Mouse (Mus musculus) MEL (cell line): ENCODE measurements around the gene Vmn2r98. TPM values are rescaled to one million over a fixed set of nuclear protein-coding genes. Genes with fewer than 3 reads are reported as not detected.
"Not testable (repeated sequence)": the region's sequence is repeated elsewhere in the genome, so short reads cannot be mapped to it uniquely, and the experiment has no call there.

ENCODE experiments used
- DNase-seq: peaks from one replicate; pipeline ENCODE4 v3.0.0; 2011; ENCODE audit warnings: low read depth, low spot score
- H3K27ac ChIP-seq: 2 replicates; pipeline ENCODE4 v1.5.1; 2012; ENCODE audit warnings: low read depth, mild to moderate bottlenecking, control low read depth, low read length, moderate library complexity; ENCODE audit not compliant: control insufficient read depth
- H3K27me3 ChIP-seq, 2 experiments: fragments of 150-350 bp in 1 of 2; sonication (generic) in 1 of 2; 2 replicates each; pipeline ENCODE4 v1.6.1; 2012; ENCODE audit warnings: low read length in 2 of 2, mild to moderate bottlenecking in 2 of 2, improper control_type of control experiment in 1 of 2, moderate library complexity in 1 of 2; ENCODE audit not compliant: insufficient read depth in 2 of 2, control insufficient read depth in 1 of 2
- H3K36me3 ChIP-seq, 2 experiments: 2 replicates each; pipeline ENCODE4 v1.6.1; 2012 to 2014; ENCODE audit warnings: low read length in 2 of 2, improper control_type of control experiment in 1 of 2, inconsistent platforms in 1 of 2, mild to moderate bottlenecking in 1 of 2; ENCODE audit not compliant: insufficient read depth in 2 of 2, control insufficient read depth in 1 of 2
- H3K4me1 ChIP-seq, 2 experiments: fragments of 150-350 bp in 1 of 2; sonication (generic) in 1 of 2; 2 replicates each; pipeline ENCODE4 v1.6.1; 2012; ENCODE audit warnings: low read length in 2 of 2, improper control_type of control experiment in 1 of 2, mild to moderate bottlenecking in 1 of 2; ENCODE audit not compliant: insufficient read depth in 2 of 2, control insufficient read depth in 1 of 2
- H3K4me3 ChIP-seq, 2 experiments: fragments of 150-350 bp in 1 of 2; sonication (generic) in 1 of 2; 2 replicates each; pipeline ENCODE4 v1.5.1; 2012; ENCODE audit warnings: low read depth in 2 of 2, low read length in 2 of 2, mild to moderate bottlenecking in 2 of 2, moderate library complexity in 2 of 2, control low read depth in 1 of 2, improper control_type of control experiment in 1 of 2; ENCODE audit not compliant: control insufficient read depth in 1 of 2, insufficient read depth in 1 of 2
- H3K79me2 ChIP-seq: 2 replicates; pipeline ENCODE4 v1.6.1; 2012; ENCODE audit warnings: mild to moderate bottlenecking, low read length, moderate library complexity; ENCODE audit not compliant: control insufficient read depth, poor library complexity, insufficient read depth
- H3K9ac ChIP-seq: 2 replicates; pipeline ENCODE4 v1.6.1; 2012; ENCODE audit warnings: low read depth, mild to moderate bottlenecking, control low read depth, low read length, moderate library complexity; ENCODE audit not compliant: control insufficient read depth, poor library complexity, severe bottlenecking
- H3K9me3 ChIP-seq: fragments of 150-350 bp; sonication (generic); replicated peaks from 2 replicates; pipeline ENCODE4 v1.6.1; 2012; ENCODE audit warnings: mild to moderate bottlenecking, low read length, improper control_type of control experiment, moderate library complexity; ENCODE audit not compliant: insufficient read depth
- BHLHE40 ChIP-seq: IDR thresholded peaks from 2 replicates; pipeline ENCODE4 v1.6.1; 2012; ENCODE audit warnings: low read depth, mild to moderate bottlenecking, inconsistent platforms, low read length, improper control_type of control experiment, borderline replicate concordance
- CHD1 ChIP-seq: IDR thresholded peaks from 2 replicates; pipeline ENCODE4 v1.6.1; 2012; ENCODE audit warnings: low read depth, mild to moderate bottlenecking, inconsistent platforms, low read length, improper control_type of control experiment
- CHD2 ChIP-seq: IDR thresholded peaks from 2 replicates; pipeline ENCODE4 v1.6.1; 2011; ENCODE audit warnings: low read length, improper control_type of control experiment
- CTCF ChIP-seq, 3 experiments: IDR thresholded peaks in 2 of 3; conservative IDR thresholded peaks in 1 of 3; 2 replicates each; pipeline ENCODE4 v1.5.1; 2011 to 2012; ENCODE audit warnings: low read length in 3 of 3, low read depth in 2 of 3, mild to moderate bottlenecking in 2 of 3, improper control_type of control experiment in 1 of 3, inconsistent platforms in 1 of 3, mixed read lengths in 1 of 3, moderate library complexity in 1 of 3; ENCODE audit not compliant: control insufficient read depth in 1 of 3, insufficient read depth in 1 of 3, poor library complexity in 1 of 3, severe bottlenecking in 1 of 3
- ELF1 ChIP-seq: IDR thresholded peaks from 2 replicates; pipeline ENCODE4 v1.6.1; 2014; ENCODE audit warnings: low read depth, mild to moderate bottlenecking, inconsistent platforms, low read length, improper control_type of control experiment, moderate library complexity
- EP300 ChIP-seq, 2 experiments: IDR thresholded peaks; 2 replicates each; pipeline ENCODE4 v1.6.1; 2011; ENCODE audit warnings: improper control_type of control experiment in 2 of 2, low read length in 2 of 2, low read depth in 1 of 2, mild to moderate bottlenecking in 1 of 2
- ETS1 ChIP-seq: IDR thresholded peaks from 2 replicates; pipeline ENCODE4 v1.6.1; 2012; ENCODE audit warnings: low read depth, mild to moderate bottlenecking, inconsistent platforms, low read length, improper control_type of control experiment, moderate library complexity
- GATA1 ChIP-seq: IDR thresholded peaks from 2 replicates; pipeline ENCODE4 v1.6.1; 2011; ENCODE audit warnings: low read depth, low read length, improper control_type of control experiment
- MAZ ChIP-seq: IDR thresholded peaks from 2 replicates; pipeline ENCODE4 v1.6.1; 2012; ENCODE audit warnings: low read depth, mild to moderate bottlenecking, inconsistent platforms, low read length, improper control_type of control experiment
- MEF2A ChIP-seq: IDR thresholded peaks from 2 replicates; pipeline ENCODE4 v1.6.1; 2014; ENCODE audit warnings: low read depth, mild to moderate bottlenecking, inconsistent platforms, low read length, improper control_type of control experiment; ENCODE audit not compliant: poor library complexity, insufficient replicate concordance, severe bottlenecking; ENCODE audit errors: extremely low read depth
- POLR2A ChIP-seq, 2 experiments: IDR thresholded peaks; 2 replicates each; pipeline ENCODE4 v1.6.1; 2011 to 2012; ENCODE audit warnings: low read length in 2 of 2, mild to moderate bottlenecking in 2 of 2, control low read depth in 1 of 2, improper control_type of control experiment in 1 of 2, low read depth in 1 of 2, moderate library complexity in 1 of 2; ENCODE audit not compliant: control insufficient read depth in 1 of 2, insufficient read depth in 1 of 2, poor library complexity in 1 of 2
- RAD21 ChIP-seq: IDR thresholded peaks from 2 replicates; pipeline ENCODE4 v1.6.1; 2011; ENCODE audit warnings: mild to moderate bottlenecking, low read depth, low read length, improper control_type of control experiment
- UBTF ChIP-seq: IDR thresholded peaks from 2 replicates; pipeline ENCODE4 v1.6.1; 2012; ENCODE audit warnings: low read depth, mild to moderate bottlenecking, inconsistent platforms, low read length, improper control_type of control experiment, moderate library complexity, borderline replicate concordance; ENCODE audit not compliant: insufficient read depth
- ZC3H11A ChIP-seq: IDR thresholded peaks from 2 replicates; pipeline ENCODE4 v1.6.1; 2012; ENCODE audit warnings: low read depth, mild to moderate bottlenecking, inconsistent platforms, low read length, improper control_type of control experiment
- ZNF384 ChIP-seq: IDR thresholded peaks from 2 replicates; pipeline ENCODE4 v1.6.1; 2012; ENCODE audit warnings: low read depth, mild to moderate bottlenecking, inconsistent platforms, low read length, improper control_type of control experiment
- polyA plus RNA-seq, 2 experiments: library from polyadenylated mRNA; stranded (reverse) in 1 of 2; unstranded in 1 of 2; fragments of >175 nt in 1 of 2; fragments of >200 nt in 1 of 2; gene quantifications; 2 replicates each; pipeline versions ENCODE4 v1.2.1 to v1.2.4; 2012; ENCODE audit warnings: low replicate concordance in 2 of 2, low read depth in 1 of 2; ENCODE audit not compliant: insufficient read length in 2 of 2, insufficient read depth in 1 of 2, missing spikeins in 1 of 2
- total RNA-seq: library from RNA; depleted of rRNA; stranded (reverse); fragments of 300-350 nt; gene quantifications from 2 replicates; pipeline ENCODE4 v1.2.3, GENCODE M21; 2012; rRNA removed

Vmn2r98 gene
- total RNA-seq = not detected in 2 replicates
- not detected for polyA plus RNA-seq

DNA sequence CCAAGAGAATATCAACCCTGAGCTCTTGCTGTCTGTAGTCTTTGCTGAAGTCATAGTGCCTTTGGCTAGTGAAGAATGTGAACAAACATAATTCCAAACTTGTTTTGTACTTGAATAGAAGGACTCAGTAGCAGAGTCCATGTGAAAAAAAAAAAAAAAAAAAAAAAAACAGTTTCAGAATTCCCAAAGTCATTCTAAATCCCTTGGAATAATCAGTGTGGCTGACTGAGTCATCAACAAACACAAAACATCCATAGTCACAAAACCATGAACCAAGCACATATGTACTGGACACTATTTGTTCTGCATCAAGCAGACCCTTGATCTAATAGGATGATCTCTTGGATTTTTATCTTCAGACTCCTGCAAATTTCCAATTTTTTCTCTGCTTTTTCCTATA, at the start of gene Vmn2r98:
Gene Vmn2r98 (plus strand): TSS at position 301 of the 400 bp plus-strand sequence.
- not testable (repeated sequence) for H3K27ac ChIP-seq, DNase-seq, H3K36me3 ChIP-seq, H3K9me3 ChIP-seq, H3K27me3 ChIP-seq, H3K4me3 ChIP-seq, H3K9ac ChIP-seq, H3K4me1 ChIP-seq, H3K79me2 ChIP-seq

GRCm38 (mm10) chr17:19031441-19031840, 21.8 kb upstream of the Vmn2r98 start:
- not testable (repeated sequence) for H3K4me3 ChIP-seq, DNase-seq, H3K36me3 ChIP-seq, H3K9me3 ChIP-seq, H3K4me1 ChIP-seq, H3K79me2 ChIP-seq, H3K27ac ChIP-seq, H3K9ac ChIP-seq, H3K27me3 ChIP-seq

- no peak overlapping the region for H3K4me3 ChIP-seq
- H3K9ac ChIP-seq = no peak overlapping the region
- no peaks in the 10 kb centered on the region for H3K36me3 ChIP-seq
- TF ChIP-seq EP300 (IDR thresholded peaks at IDR 0.05; ENCODE audit: low read depth in 1 of 2, low read length in 2 of 2) = no peak
- TF ChIP-seq MAZ = no peak
- TF ChIP-seq ZC3H11A = no peak
- no peak for TF ChIP-seq POLR2A (IDR thresholded peaks at IDR 0.05; ENCODE audit: control insufficient read depth in 1 of 2, insufficient read depth in 1 of 2, low read depth in 1 of 2, low read length in 2 of 2, poor library complexity in 1 of 2)
- TF ChIP-seq UBTF = no peak
- no peak for TF ChIP-seq CHD2
- no peak for TF ChIP-seq CHD1
- TF ChIP-seq GATA1 = no peak
- no peak for TF ChIP-seq ETS1
- no peak for TF ChIP-seq ELF1
- TF ChIP-seq BHLHE40 = no peak
- no peak for TF ChIP-seq CTCF (IDR thresholded peaks at IDR 0.05 in 2 of 3, conservative IDR thresholded peaks at IDR 0.05 in 1 of 3; ENCODE audit: control insufficient read depth in 1 of 3, insufficient read depth in 1 of 3, low read depth in 2 of 3, low read length in 3 of 3, poor library complexity in 1 of 3, severe bottlenecking in 1 of 3)
- TF ChIP-seq ZNF384 = no peak
- no peak for TF ChIP-seq MEF2A
- no peak for TF ChIP-seq RAD21
- no peak for DNase-seq
- H3K27ac ChIP-seq = no peak overlapping the region
- H3K27me3 ChIP-seq = no peaks in the 10 kb centered on the region
- H3K4me1 ChIP-seq = no peaks in the 10 kb centered on the region
- H3K9me3 ChIP-seq = no peaks in the 10 kb centered on the region
- H3K79me2 ChIP-seq = no peaks in the 10 kb centered on the region
Measured at GRCm38 (mm10) chr17:19031962-19032361, 21.3 kb upstream of the Vmn2r98 start.
